Mouse (Mus musculus) midbrain, embryonic 11.5 days (tissue): ENCODE data around the gene Snd1. TPM values are rescaled to one million over a fixed set of nuclear protein-coding genes. Genes with fewer than 3 reads are reported as not detected.

Source experiments
- ATAC-seq: fragments of 200-750 bp; cut with Nextera tagmentation; 2 replicates; pipeline ENCODE4 v1.8.0; 2017; ENCODE audit warnings: moderate TSS enrichment, moderate library complexity; ENCODE audit not compliant: low FRiP score
- DNase-seq: peaks from one replicate; pipeline ENCODE4 v3.0.0; 2015; ENCODE audit warnings: low spot score; ENCODE audit errors: missing footprints
- H3K27ac ChIP-seq: fragments of 300-500 bp; sonication (generic); 2 replicates; pipeline ENCODE4 v1.5.1; 2014; ENCODE audit warnings: low read depth, low read length
- H3K27me3 ChIP-seq: fragments of 300-500 bp; sonication (generic); 2 replicates; pipeline ENCODE4 v1.6.1; 2014; ENCODE audit warnings: mild to moderate bottlenecking, low read length, moderate library complexity, mixed read lengths; ENCODE audit not compliant: control insufficient read depth, insufficient read depth
- H3K36me3 ChIP-seq: fragments of 300-500 bp; sonication (generic); 2 replicates; pipeline ENCODE4 v1.6.1; 2014; ENCODE audit warnings: mild to moderate bottlenecking, low read length, moderate library complexity, mixed read lengths; ENCODE audit not compliant: control insufficient read depth, insufficient read depth
- H3K4me1 ChIP-seq: fragments of 300-500 bp; sonication (generic); 2 replicates; pipeline ENCODE4 v1.6.1; 2014; ENCODE audit warnings: low read length; ENCODE audit not compliant: control insufficient read depth, insufficient read depth
- H3K4me2 ChIP-seq: fragments of 300-500 bp; sonication (generic); 2 replicates; pipeline ENCODE4 v1.6.1; 2014; ENCODE audit warnings: mild to moderate bottlenecking, moderate library complexity
- H3K4me3 ChIP-seq: fragments of 300-500 bp; sonication (generic); 2 replicates; pipeline ENCODE4 v1.5.1; 2014; ENCODE audit warnings: low read depth, low read length
- H3K9ac ChIP-seq: fragments of 300-500 bp; sonication (generic); 2 replicates; pipeline ENCODE4 v1.6.1; 2014; ENCODE audit warnings: low read length
- H3K9me3 ChIP-seq: fragments of 300-500 bp; sonication (generic); 2 replicates; pipeline ENCODE4 v1.6.1; 2016; ENCODE audit warnings: low read length; ENCODE audit not compliant: control insufficient read depth
- WGBS: fragments of 180-500 bp; shearing (Covaris S2); extraction: QIAGEN DNeasy Blood & Tissue Kit; methylation state at CpG from one replicate; pipeline ENCODE4 v1.1.7; 2014; 5-methylcytosine and 5-hydroxymethylcytosine counted together
- polyA plus RNA-seq: library from polyadenylated mRNA; unstranded; fragments of >200 nt; fragmentation: Nextera tagmentation; extraction: Ambion mirVana; gene quantifications from 2 replicates; pipeline ENCODE4 v1.2.1, GENCODE M21; 2014

The Snd1 gene
- polyA plus RNA-seq, 1 experiment from 2014 or later = 88.9 TPM

DNA sequence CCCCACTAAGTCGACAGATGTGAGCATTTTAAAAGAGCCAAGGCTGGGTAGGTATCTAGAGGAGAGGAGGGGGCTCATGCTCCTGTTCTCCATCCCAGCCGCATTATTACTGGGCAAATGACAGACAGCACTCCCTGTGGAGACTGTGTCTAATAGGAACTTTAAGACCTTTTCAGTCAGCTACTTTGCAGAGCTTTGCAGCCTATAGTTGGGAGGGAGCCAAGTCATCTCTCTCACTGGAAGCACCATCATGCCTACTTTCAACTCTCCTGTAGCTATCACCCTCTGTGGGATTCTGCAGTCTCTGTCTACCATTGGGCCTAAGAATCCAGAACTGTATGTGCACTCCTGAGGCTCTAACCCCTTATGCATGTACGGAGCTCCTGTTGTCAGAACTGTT, 351.0 kb downstream of the Snd1 start:
- ATAC-seq (peak; percentile 51; the same call in 1 of the 2 replicates), DNase-seq (no peak)
- Histone ChIP-seq H3K27me3 (no peaks in the 10 kb centered on the region; the same call in 1 of the 2 replicates), H3K27ac (no peak overlapping the region), H3K4me3 (no peak overlapping the region), H3K9ac (no peak overlapping the region), H3K9me3 (no peaks in the 10 kb centered on the region), H3K4me1 (peaks cover 28% of the 10 kb centered on the region), H3K4me2 (no peak overlapping the region), H3K36me3 (0 out of 2 replicates have a peak, but pooled peaks cover 2% of the 10 kb centered on the region)
- 55% methylated on average over 3 of the region's 3 CpGs for WGBS

DNA sequence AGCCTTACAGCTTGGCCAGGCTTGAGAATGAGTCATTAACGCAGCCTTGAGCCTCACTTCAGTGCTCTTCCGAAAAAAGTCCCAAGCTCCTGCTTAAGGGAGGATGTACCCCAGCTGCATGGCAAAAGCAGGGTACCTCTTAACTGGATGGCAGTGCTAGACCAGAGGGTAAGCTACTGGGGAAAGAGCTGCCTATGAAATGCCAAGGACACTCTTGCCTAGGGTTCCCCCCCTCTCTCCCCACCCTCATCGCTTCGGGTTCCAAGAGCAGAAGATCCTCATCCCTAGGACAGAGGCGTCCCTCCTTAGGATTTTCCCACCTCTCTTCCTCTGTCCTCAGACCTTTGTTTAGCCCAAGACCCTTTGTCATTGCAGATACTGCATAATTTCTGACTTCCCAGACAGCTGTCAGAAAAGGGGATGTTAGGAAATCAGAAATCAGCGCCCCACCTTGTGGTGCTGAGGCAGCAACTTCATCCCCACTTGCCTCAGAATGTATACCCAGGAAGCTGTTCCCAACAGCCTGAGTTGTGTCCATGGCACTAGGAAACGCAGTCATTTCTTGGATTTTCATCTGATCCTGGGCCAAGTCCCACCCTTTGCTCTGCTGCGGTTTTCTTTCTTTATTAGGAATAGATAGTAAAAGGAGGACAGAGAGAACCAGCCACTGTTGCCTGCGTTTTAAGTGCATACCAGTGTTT, 351.9 kb downstream of the Snd1 start:
- no peak for DNase-seq
- no peaks in the 10 kb centered on the region for H3K9me3 ChIP-seq
- peak overlapping the region; percentile 0; the same call in 1 of the 2 replicates for H3K9ac ChIP-seq
- H3K4me1 ChIP-seq = peaks cover 36% of the 10 kb centered on the region
- H3K4me3 ChIP-seq = no peak overlapping the region
- no peak for ATAC-seq
- peaks cover 4% of the 10 kb centered on the region for H3K27me3 ChIP-seq
- peak overlapping the region; percentile 36; the same call in 1 of the 2 replicates for H3K4me2 ChIP-seq
- 67% methylated on average over 9 of the region's 9 CpGs for WGBS
- H3K36me3 ChIP-seq = 0 out of 2 replicates have a peak, but pooled peaks cover 2% of the 10 kb centered on the region
- H3K27ac ChIP-seq = no peak overlapping the region

DNA sequence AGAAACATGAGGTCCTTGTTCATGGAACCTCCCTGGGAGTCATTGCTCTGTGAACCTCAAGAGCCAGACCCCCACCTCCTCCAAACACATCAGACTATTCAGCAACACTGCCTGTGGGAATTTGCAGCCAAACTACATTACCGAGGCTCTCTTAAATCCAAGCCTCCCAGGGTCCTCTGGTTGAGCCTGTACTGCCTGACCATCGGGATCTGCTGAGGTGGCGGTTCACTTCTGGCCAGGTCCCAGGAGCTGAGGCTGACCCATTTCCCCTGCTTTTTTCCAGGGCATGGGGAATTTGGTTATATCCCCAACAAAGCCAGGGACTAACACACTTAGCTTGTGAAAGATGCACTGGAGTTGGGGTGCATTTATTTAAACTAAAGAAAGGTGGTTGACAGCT, 352.6 kb downstream of the Snd1 start:
- ATAC-seq (no peak), DNase-seq (no peak)
- Histone ChIP-seq H3K36me3 (0 out of 2 replicates have a peak, but pooled peaks cover 2% of the 10 kb centered on the region), H3K4me1 (peaks cover 37% of the 10 kb centered on the region), H3K27ac (no peak overlapping the region), H3K4me2 (peak overlapping the region; percentile 36; the same call in 1 of the 2 replicates), H3K9ac (peak overlapping the region; percentile 0; the same call in 1 of the 2 replicates), H3K4me3 (no peak overlapping the region), H3K9me3 (no peaks in the 10 kb centered on the region), H3K27me3 (peaks cover 4% of the 10 kb centered on the region)
- 22% methylated on average over 3 of the region's 3 CpGs for WGBS

DNA sequence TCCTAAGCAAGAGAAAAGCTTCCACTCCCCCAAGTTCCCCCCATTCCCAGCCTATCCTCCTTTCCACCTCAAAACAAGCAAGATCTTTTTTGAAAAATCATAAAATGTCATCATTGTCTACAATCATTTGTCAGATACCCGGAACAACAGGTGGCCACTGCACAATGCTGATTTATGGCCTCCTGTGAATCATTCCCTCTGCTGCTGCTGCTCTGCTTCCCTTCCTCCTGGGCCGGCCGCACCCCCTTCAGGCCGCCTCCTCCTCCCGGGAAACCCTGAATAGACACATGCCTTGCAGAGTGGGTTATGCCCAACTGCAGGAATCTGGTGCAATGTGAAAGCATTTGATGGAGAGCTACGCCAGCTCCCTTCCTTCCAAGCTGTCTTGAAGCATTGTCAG, 353.7 kb downstream of the Snd1 start:
- Histone ChIP-seq H3K9ac (no peak overlapping the region), H3K27me3 (peaks cover 4% of the 10 kb centered on the region), H3K9me3 (no peaks in the 10 kb centered on the region), H3K4me3 (peak overlapping the region; percentile 10; the same call in 1 of the 2 replicates), H3K4me2 (peak overlapping the region; percentile 36), H3K4me1 (peaks cover 40% of the 10 kb centered on the region), H3K27ac (no peak overlapping the region), H3K36me3 (0 out of 2 replicates have a peak, but pooled peaks cover 2% of the 10 kb centered on the region)
- ATAC-seq = no peak
- 12% methylated on average over 6 of the region's 6 CpGs for WGBS
- no peak for DNase-seq

DNA sequence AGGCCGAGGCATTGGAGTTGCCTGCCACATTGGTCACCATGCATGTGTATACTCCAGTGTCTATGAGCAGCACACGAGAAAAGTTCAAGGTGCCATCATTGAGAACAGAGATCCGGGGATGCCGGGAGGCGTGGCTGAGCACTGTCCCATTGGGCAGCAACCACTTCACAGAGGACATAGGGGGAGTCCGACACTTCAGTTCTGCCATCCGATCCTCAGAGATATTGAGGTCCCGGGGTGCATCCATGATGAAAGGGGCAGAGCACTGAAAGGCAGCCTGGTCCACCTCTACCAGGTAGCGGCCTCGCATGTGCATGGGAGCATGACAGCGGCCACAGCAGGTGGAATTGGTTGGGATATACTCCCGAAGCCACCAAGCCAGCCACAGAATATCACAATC, 355.4 kb downstream of the Snd1 start:
- Histone ChIP-seq H3K9me3 (no peaks in the 10 kb centered on the region), H3K4me1 (peaks cover 47% of the 10 kb centered on the region), H3K4me2 (no peak overlapping the region), H3K27me3 (peaks cover 8% of the 10 kb centered on the region), H3K27ac (no peak overlapping the region), H3K4me3 (no peak overlapping the region), H3K36me3 (0 out of 2 replicates have a peak, but pooled peaks cover 2% of the 10 kb centered on the region), H3K9ac (no peak overlapping the region)
- WGBS = 92% methylated on average over 12 of the region's 12 CpGs
- no peak for ATAC-seq
- no peak for DNase-seq

DNA sequence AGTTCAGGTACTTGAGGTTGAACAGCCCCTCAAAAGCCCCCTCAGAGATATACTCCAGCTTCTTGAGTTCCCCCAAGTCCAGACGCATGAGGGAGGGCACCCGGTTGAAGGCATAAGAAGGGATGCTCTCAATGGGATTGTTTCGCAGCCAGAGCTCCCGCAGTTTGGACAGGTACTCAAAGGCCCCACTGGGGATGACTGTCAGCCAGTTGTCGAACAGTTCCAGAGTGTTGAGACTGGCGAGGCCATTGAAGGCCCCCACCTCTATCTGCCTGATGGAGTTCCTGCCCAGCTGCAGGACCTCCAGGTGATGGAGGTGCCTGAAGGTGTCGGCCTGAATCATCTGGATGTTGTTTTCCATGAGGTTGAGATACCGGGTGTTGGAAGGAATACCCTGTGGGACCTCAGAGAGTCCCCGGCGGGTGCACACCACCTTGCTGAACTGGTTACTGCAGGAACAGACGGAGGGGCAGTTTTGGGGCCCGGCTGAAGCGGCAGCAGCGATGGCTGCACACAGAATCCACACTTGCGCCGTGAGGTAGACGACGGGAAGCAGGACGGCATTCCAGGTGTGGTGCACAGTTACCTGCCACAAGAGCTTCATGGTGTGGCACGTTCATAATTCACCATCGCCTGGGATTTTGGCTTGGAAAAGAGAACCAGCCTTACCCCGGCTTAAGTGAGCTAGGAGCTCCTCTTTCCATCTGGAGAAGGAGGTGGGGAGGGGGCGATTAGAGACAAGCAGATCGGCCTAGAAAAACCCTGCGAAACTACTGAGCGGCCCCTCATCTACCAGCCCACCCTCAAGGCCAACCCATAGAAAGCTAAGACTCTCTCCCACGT, 356.3 kb downstream of the Snd1 start, which contains the start of gene Lrrc4:
Lrrc4 (minus strand) TSS at position 737 of the 843 bp plus-strand sequence.
- Histone ChIP-seq H3K27me3 (peaks cover 8% of the 10 kb centered on the region), H3K4me3 (peak within 1 kb of the TSS; percentile 72), H3K9me3 (no peaks in the 10 kb centered on the region), H3K36me3 (0 out of 2 replicates have a peak, but pooled peaks cover 2% of the 10 kb centered on the region), H3K4me1 (peaks cover 42% of the 10 kb centered on the region), H3K4me2 (peak within 1 kb of the TSS; percentile 99), H3K27ac (peak within 1 kb of the TSS; percentile 68), H3K9ac (peak within 1 kb of the TSS; percentile 91)
- 20% methylated on average over 27 of the region's 27 CpGs for WGBS
- DNase-seq (no peak), ATAC-seq (peak; percentile 1; the same call in 1 of the 2 replicates)

DNA sequence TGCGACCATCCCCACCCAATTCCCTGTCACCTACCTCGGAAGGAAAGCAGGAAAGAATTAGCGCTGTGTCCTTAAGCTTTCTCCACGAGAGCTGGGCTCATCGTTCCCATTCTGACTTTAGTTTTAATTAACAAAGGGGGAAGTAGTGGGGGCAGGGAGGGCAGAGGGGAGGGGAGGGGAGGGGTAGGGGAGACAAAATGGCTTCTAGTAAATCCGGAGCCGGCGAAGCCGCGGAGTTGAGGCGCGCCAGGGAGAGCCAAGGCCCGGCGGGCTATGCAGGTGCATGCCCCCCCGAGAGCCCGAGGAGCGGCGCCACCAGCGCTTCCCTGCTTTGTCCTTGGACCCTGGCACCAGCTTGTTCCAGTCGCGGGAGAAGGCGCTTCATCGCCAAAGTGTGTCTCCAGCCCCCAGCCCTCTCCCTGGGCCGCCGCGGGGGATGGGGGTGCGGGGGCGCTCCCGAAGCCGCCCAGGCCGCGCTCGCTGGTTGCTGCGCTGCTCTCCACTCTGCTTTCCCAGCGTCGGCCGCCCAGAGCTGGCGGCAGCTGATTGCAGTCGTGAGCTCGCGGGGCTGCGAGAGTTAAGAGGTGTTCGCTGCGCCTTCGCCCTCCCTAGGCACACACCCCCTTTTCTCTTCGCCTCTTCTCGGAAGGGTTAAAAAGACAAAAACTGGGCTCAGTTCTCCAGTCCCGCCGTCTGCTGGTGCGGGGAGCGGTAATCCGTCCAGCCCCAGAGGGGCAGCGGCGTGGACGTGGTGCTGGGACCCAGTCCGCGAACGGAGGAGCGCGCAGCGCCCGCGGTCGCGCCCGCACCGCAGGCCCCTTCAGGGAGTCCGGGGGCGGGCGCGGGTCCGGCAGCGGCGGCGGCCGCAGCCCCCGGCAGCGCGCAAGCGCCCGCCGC, 357.2 kb downstream of the Snd1 start:
- Histone ChIP-seq H3K27ac (peak overlapping the region; percentile 68), H3K4me3 (peak overlapping the region; percentile 72), H3K27me3 (peaks cover 8% of the 10 kb centered on the region), H3K9me3 (no peaks in the 10 kb centered on the region), H3K4me1 (peaks cover 36% of the 10 kb centered on the region), H3K4me2 (peak overlapping the region; percentile 99), H3K9ac (peak overlapping the region; percentile 91), H3K36me3 (0 out of 2 replicates have a peak, but pooled peaks cover 2% of the 10 kb centered on the region)
- DNase-seq (peak; percentile 96), ATAC-seq (peak; percentile 58)
- WGBS = under 1% methylated on average over 65 of the region's 82 CpGs

DNA sequence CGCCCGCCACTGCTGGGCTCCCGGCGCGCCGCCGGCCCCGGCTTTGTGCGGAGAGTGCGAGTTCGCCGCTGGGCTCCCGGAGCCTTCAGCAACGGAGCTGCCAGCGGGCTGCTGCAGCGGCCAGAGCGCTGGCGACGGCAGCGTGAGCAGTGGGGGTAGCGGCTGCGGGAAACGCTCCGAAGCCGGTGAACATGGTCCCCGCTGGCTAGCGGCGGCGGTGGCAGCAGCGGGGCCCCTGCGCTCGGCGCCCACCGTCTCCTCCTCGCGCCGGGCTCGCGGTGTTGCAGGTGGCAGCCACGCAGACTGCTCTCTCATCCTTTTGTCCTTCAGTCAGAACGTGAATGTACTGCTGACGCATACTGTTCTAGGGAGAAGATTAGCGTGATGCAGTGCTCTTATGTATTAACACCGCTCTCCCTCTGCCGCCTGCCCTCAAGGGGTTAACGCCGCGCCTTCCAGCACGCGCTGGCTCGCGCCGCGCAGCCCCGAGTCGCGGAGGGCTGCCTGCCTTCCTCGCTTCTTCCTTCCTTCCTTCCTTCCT, 357.9 kb downstream of the Snd1 start:
- DNase-seq = peak; percentile 95
- H3K27me3 ChIP-seq = peaks cover 8% of the 10 kb centered on the region

More for the DNA sequence above, 357.9 kb downstream of the Snd1 start:
- WGBS = under 1% methylated on average over 58 of the region's 58 CpGs
- peak; percentile 78 for ATAC-seq
- H3K9ac ChIP-seq = peak overlapping the region; percentile 91
- H3K4me1 ChIP-seq = peaks cover 29% of the 10 kb centered on the region
- H3K4me2 ChIP-seq = peak overlapping the region; percentile 99
- 0 out of 2 replicates have a peak, but pooled peaks cover 2% of the 10 kb centered on the region for H3K36me3 ChIP-seq
- H3K4me3 ChIP-seq = peak overlapping the region; percentile 72
- H3K27ac ChIP-seq = peak overlapping the region; percentile 68
- H3K9me3 ChIP-seq = no peaks in the 10 kb centered on the region
